Mouse (Mus musculus) embryonic fibroblast, embryonic 13.5 days (primary cell): Measurements from ENCODE around the gene Tead4. TPM values are rescaled to one million over a fixed set of nuclear protein-coding genes. Genes with fewer than 3 reads are reported as not detected.
A peak's percentile ranks its signal among the peaks of the same experiment; 100 is the strongest.

Source experiments
- H3K27ac ChIP-seq: 2 replicates; pipeline ENCODE4 v1.5.1; 2012; ENCODE audit warnings: low read length, control low read depth, inconsistent platforms; ENCODE audit not compliant: insufficient read depth
- H3K4me1 ChIP-seq: 2 replicates; pipeline ENCODE4 v1.6.1; 2011; ENCODE audit warnings: low read length; ENCODE audit not compliant: control insufficient read depth, insufficient read depth
- H3K4me3 ChIP-seq: 2 replicates; pipeline ENCODE4 v1.5.1; 2011; ENCODE audit warnings: mild to moderate bottlenecking, control low read depth, low read length; ENCODE audit not compliant: insufficient read depth
- CTCF ChIP-seq: IDR thresholded peaks from 2 replicates; pipeline ENCODE4 v1.5.1; 2011; ENCODE audit warnings: mild to moderate bottlenecking, control low read depth, low read length, moderate library complexity, borderline replicate concordance; ENCODE audit not compliant: insufficient read depth
- POLR2A ChIP-seq: IDR thresholded peaks from 2 replicates; pipeline ENCODE4 v1.6.1; 2011; ENCODE audit warnings: low read depth, mild to moderate bottlenecking, control low read depth, low read length, moderate library complexity
- polyA plus RNA-seq: library from polyadenylated mRNA; stranded (reverse); fragments of >200 nt; gene quantifications from 2 replicates; pipeline ENCODE4 v1.2.4, GENCODE M21; 2011; ENCODE audit warnings: low read depth; ENCODE audit not compliant: missing spikeins, insufficient read length

The Tead4 gene
- polyA plus RNA-seq, result 3.0 and 4.2 TPM in 2 replicates

DNA sequence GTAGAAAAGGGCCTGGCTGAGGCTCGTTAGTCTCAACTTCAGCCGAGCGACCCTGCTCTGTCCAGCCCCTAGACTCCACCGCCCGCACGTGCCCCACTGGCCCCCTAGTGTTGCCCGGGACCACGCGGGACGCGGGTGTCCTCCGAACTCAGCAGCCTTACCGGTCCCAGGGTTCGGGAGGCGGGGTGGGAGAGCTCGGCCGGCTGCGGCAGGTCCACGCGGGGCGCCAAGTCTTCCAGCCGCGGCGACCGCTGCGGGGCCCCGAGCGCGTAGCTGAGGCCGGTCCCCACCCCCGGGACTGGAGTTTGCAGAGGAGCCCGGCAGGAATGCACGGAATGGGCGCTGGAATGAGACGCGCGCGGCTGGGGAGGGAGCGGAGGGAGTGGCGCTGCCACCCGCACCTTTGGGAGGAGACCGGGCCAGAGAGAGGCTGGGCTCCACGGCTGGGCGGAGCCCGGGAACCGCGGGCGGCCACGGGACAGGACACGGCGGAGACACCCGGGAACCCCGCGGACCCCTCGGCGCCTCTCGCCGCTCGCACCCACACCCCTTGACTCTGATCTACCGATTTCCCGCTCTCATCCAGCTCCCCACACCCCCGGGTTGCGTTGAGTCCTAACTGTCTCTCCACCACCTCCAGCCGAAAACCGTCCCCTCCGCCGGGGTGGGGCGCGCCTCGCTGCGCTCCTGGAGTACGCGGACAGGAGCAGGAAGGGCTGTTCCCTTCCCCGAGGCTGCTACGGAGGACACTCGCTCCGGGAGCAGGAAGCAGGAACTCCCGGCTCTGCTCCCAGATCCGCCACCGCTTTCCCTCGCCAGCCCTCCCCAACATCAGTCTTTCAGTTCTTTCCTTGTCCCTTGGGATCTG is at the start of gene Tead4:
TSS of gene Tead4 (minus strand) at position 690 of the 868 bp plus-strand sequence.
- Histone ChIP-seq H3K27ac (peak within 1 kb of the TSS; percentile 50; the same call in 1 of the 2 replicates), H3K4me3 (peak within 1 kb of the TSS; percentile 73), H3K4me1 (peaks cover 29% of the 10 kb centered on the region)
- TF ChIP-seq CTCF (no peak), POLR2A (peak; percentile 70)

DNA sequence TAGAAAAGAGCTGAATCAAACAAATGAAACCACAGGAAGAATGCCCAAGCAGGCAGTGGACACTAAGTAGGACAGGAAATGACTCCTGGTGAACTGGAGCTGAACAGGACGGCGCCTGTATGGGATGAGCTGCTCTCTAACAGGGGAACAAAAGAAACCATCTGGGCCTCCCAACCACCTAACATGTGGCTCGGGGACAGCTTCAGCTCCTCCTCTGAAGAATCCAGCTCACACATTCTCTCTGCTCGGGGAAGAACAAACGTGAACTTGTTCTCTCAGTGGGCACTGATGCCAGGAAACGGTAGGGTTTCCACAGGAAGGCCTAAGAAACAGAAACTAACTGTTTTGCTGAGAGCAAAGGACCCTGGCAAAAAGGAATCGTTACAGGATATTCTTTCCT is 49.1 kb upstream of the Tead4 start:
- H3K27ac ChIP-seq, result 0 out of 2 replicates have a peak overlapping the region, but pooled peaks have one; percentile 35

DNA sequence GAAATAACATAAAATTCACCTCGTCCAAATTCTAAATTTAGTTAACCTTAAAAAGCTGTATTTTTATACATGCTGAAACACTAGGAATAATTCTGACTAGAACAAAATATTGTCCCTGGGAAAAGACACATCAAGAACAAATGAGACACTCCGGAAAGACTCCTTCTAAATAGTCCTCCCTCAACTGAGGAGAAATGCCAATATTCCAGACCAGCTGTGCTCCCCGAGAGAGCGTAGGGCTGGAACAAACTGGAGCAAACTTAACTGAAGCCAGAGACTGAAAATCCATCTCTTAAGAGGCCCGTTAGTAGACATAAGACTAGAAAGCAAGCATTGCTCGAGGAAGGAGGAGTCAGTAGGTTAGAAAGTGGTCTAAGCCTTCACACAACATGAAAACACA is 46.2 kb upstream of the Tead4 start:
- H3K27ac ChIP-seq, result no peak overlapping the region
- H3K4me1 ChIP-seq, result peaks cover 9% of the 10 kb centered on the region
- H3K4me3 ChIP-seq, result no peak overlapping the region
- TF ChIP-seq POLR2A (no peak), CTCF (no peak)

More for the DNA sequence above, 49.1 kb upstream of the Tead4 start:
- Histone ChIP-seq H3K4me1 (peaks cover 3% of the 10 kb centered on the region), H3K4me3 (no peak overlapping the region)
- TF ChIP-seq POLR2A (no peak), CTCF (no peak)

DNA sequence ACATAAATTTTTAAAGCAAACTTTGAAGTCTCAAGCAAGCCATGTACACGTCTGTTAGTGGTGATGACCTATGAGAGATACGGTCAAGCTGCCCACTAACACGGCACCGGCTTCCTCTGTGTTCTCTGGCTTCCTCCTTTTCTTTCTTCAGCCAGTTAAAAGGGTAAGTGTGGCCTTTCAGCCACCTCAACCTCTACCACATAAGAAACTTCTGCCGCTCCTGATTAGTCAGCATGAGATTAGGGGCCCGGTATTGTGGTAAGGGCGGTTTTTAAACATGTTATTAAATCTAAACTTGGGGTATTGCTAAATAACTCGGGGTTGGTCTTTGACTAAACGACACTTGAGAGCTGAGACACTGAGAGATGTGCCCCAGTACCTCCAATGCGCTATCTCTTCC is 45.0 kb upstream of the Tead4 start:
- H3K27ac ChIP-seq, result no peak overlapping the region
- H3K4me1 ChIP-seq, result peaks cover 14% of the 10 kb centered on the region
- no peak overlapping the region for H3K4me3 ChIP-seq
- TF ChIP-seq POLR2A, result no peak
- no peak for TF ChIP-seq CTCF

DNA sequence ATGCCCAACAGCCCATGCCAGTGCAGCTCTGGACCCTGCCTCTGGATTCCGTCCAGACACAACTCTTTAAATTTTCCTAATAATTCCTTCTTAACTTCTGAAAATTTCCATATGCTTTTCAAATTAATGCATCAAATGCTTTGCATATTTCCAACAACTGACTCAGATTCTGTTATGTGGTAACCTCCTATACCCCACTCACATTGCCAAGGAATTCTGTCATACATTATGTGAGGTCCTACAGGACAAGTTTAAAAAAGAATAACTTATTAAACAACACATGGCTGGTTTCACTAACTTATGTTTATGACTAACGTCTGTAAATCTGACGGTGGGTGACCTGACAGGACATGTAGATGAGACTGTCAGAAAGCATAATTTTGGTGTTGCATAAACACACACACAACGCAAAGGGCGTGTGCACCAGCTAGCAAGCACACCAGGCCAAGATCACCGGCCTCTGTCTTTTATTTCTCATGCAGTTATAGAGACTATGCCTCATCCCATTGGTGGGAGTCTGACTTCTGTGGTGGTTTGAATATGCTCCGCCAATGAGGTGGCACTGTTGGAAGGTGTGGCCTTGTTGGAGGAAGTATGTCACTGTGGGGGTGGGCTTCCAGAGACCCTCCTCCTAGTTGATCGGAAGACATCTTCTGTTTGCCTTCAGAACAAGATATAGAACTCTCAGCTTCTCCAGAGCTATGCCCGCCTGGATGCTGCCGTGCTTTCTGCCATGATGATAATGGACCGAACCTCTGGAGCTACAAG is 41.5 kb upstream of the Tead4 start:
- no peak for TF ChIP-seq POLR2A
- no peak for TF ChIP-seq CTCF

DNA sequence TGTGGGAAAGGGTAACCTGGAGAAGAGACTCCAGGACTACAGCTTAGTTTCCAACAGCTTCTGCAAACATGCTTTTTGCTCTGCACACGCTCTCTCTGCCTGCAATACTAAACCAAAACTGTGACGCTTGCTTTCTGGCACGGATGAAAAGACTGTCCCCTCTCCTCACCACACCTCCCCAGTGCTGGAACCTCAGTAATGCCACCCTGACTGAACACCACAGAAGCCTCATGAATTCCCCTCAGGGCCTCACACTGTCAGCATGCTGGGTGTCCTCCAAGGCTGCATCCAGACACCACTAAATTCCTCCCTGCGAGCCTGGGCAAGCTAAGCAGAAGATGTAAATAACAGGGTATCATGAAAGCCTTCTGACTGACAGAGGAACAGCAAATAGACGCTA is 38.3 kb upstream of the Tead4 start:
- Histone ChIP-seq H3K27ac (0 out of 2 replicates have a peak overlapping the region, but pooled peaks have one; percentile 2), H3K4me3 (no peak overlapping the region), H3K4me1 (peaks cover 17% of the 10 kb centered on the region)
- TF ChIP-seq CTCF (no peak), POLR2A (no peak)

More for the DNA sequence above, 41.5 kb upstream of the Tead4 start:
- H3K27ac ChIP-seq, result peak overlapping the region; percentile 63
- H3K4me3 ChIP-seq, result no peak overlapping the region
- H3K4me1 ChIP-seq, result peaks cover 17% of the 10 kb centered on the region

DNA sequence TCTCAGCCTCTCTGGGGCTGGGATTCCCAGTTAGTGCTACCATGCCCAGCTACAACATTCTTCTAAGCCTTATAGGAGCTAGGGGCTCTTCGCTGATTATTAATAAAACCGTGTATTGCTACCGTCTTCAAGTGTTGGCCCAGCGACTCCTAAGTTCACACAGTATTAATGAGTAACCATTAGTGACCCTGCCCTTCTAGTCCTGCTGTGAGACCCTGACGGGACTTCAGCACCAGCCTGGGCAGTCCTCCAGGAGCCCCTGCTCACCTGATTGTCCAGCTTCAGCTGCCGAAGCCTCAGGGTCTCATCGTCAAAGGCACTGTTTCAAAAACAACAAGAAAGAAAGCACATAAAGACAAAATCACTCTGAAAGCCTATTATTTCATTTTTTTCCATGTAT is 36.8 kb upstream of the Tead4 start:
- no peak overlapping the region for H3K4me3 ChIP-seq
- no peak overlapping the region for H3K27ac ChIP-seq
- TF ChIP-seq CTCF (no peak), POLR2A (no peak)
- H3K4me1 ChIP-seq, result peaks cover 10% of the 10 kb centered on the region

DNA sequence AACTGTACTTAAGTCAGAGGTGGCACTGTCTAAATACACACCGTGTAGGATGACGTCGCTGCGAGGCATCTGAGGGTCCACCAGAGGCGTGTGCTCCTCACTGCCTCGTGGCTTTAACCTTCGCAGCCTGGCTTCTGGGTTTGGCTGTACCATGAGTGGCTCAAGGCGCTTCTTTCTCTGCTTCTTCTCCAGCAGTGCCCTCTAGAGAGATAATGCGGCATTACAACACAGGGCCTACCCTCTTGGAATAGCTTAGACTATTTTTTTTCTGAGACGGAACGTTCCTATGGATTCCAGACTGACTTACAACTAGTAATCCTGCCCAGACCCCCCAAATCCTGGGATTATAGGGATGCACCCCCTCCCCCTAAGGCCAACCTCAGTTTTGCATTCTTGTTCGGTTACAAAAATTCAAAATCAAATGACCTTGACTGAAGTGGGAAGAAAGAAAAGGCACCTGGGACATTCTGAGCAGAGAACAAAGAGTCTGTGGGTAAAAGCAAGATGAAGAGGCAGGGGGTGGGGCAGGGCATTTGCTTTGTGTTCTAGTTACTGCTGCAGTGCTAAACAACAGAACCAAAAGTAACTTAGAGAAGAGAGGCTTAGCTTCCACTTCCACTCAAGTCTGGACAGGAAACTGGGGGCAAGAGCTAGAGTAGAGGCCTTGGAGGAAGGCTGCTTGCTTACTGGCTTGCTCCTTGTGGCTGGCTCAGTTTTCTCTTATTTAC is 33.9 kb upstream of the Tead4 start:
- H3K27ac ChIP-seq, result no peak overlapping the region; the same call in 1 of the 2 replicates
- peaks cover 5% of the 10 kb centered on the region; the same call in 1 of the 2 replicates for H3K4me1 ChIP-seq
- no peak overlapping the region for H3K4me3 ChIP-seq
- no peak for TF ChIP-seq CTCF
- TF ChIP-seq POLR2A, result no peak

DNA sequence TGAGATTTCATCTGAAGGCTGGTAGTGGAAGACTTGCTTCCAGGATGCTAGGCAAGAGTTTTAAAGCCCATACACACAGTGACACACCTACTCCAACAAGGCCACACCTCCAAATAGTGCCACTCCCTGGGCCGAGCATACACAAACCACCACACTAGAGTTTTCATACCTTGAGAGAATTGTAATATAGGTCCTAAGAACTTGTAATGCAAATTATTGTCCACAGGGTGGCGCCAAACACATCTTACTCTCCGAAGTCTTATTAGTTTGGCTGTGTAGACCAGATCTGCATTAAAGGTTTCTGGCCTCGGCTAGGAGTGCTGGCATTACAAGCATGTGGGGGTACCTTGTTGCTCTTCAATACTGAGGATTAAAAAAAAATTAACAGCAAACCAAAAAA is 17.7 kb upstream of the Tead4 start:
- Histone ChIP-seq H3K27ac (no peak overlapping the region), H3K4me3 (no peak overlapping the region), H3K4me1 (no peaks in the 10 kb centered on the region)
- TF ChIP-seq CTCF (no peak), POLR2A (no peak)
